Mouse (Mus musculus) stomach, postnatal 0 days (tissue): Measurements from ENCODE around the gene Shd.

Experiments
- CTCF ChIP-seq: IDR thresholded peaks from 2 replicates; pipeline ENCODE4 v1.5.1; 2016; ENCODE audit warnings: antibody characterized with exemption, low read depth, mild to moderate bottlenecking, moderate library complexity
- EP300 ChIP-seq: optimal IDR thresholded peaks from 2 replicates; pipeline ENCODE3; 2016; ENCODE audit warnings: antibody characterized with exemption

DNA sequence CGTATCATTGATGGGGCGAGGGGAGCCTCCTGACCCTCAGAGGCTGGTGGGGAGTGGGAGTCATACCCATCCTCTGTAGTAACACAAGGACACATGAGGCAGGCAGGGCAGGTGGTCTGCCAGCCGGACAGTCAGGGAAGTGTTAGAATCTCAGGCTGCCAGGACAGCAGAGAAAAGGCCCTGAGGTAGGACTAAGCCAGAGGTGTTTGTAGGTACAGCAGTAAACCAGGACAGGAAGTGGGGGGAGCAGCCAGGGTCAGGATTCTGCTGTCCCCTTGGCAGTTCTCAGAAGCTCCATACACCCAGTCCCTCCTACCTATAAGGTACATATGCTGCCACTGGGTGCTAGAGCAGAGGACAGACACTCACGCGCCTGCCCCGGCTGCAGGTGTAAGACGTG lies 8.6 kb upstream of the Shd start:
- no peak for TF ChIP-seq CTCF
- TF ChIP-seq EP300 = no peak
